Mouse (Mus musculus): ENCODE results near the gene Idua. TPM values are rescaled to one million over a fixed set of nuclear protein-coding genes. Genes with fewer than 3 reads are reported as not detected.

The Idua gene
- polyA plus RNA-seq, 1 experiment from 2014 or later = 14.3 TPM

- no peaks in the 10 kb centered on the region for H3K9me3 ChIP-seq (ENCODE audit: control insufficient read depth, low read length)
- H3K27ac ChIP-seq (replicated peaks; ENCODE audit: low read depth, low read length) = no peak overlapping the region
- H3K4me3 ChIP-seq (ENCODE audit: low read depth, low read length) = no peak overlapping the region
- no peaks in the 10 kb centered on the region for H3K27me3 ChIP-seq (ENCODE audit: control insufficient read depth, insufficient read depth, low read length)
- ATAC-seq (ENCODE audit: insufficient number of reproducible peaks, low FRiP score, low TSS enrichment, low read depth) = no peak
- H3K36me3 ChIP-seq (ENCODE audit: control insufficient read depth, insufficient read depth, low read length) = no peaks in the 10 kb centered on the region
- H3K9ac ChIP-seq (ENCODE audit: low read length) = no peak overlapping the region
- H3K4me1 ChIP-seq (ENCODE audit: control insufficient read depth, insufficient read depth, low read length) = peaks cover 7% of the 10 kb centered on the region
- H3K4me2 ChIP-seq (ENCODE audit: low read depth, severe bottlenecking) = no peak overlapping the region
- WGBS = 93% methylated on average over 6 of the region's 6 CpGs
- no peak for DNase-seq (ENCODE audit: low spot score)
Measured at GRCm38 (mm10) chr5:108680871-108681270, 20.7 kb downstream of the Idua start.

GRCm38 (mm10) chr5:108689091-108689490 lies 29.0 kb downstream of the Idua start:
- Histone ChIP-seq H3K36me3 (ENCODE audit: control insufficient read depth, insufficient read depth, low read length) (no peaks in the 10 kb centered on the region), H3K4me1 (ENCODE audit: control insufficient read depth, insufficient read depth, low read length) (peaks cover 15% of the 10 kb centered on the region), H3K9ac (ENCODE audit: low read length) (no peak overlapping the region), H3K4me3 (ENCODE audit: low read depth, low read length) (no peak overlapping the region), H3K27me3 (ENCODE audit: control insufficient read depth, insufficient read depth, low read length) (no peaks in the 10 kb centered on the region), H3K9me3 (ENCODE audit: control insufficient read depth, low read length) (no peaks in the 10 kb centered on the region), H3K27ac (replicated peaks; ENCODE audit: low read depth, low read length) (no peak overlapping the region), H3K4me2 (ENCODE audit: low read depth, severe bottlenecking) (no peak overlapping the region)
- ATAC-seq (ENCODE audit: insufficient number of reproducible peaks, low FRiP score, low TSS enrichment, low read depth) (no peak), DNase-seq (ENCODE audit: low spot score) (no peak)
- 79% methylated on average over 5 of the region's 5 CpGs for WGBS

- Histone ChIP-seq H3K36me3 (ENCODE audit: control insufficient read depth, insufficient read depth, low read length) (no peaks in the 10 kb centered on the region), H3K4me1 (ENCODE audit: control insufficient read depth, insufficient read depth, low read length) (peaks cover 25% of the 10 kb centered on the region), H3K4me3 (ENCODE audit: low read depth, low read length) (no peak overlapping the region), H3K27ac (replicated peaks; ENCODE audit: low read depth, low read length) (no peak overlapping the region), H3K9me3 (ENCODE audit: control insufficient read depth, low read length) (no peaks in the 10 kb centered on the region), H3K4me2 (ENCODE audit: low read depth, severe bottlenecking) (no peak overlapping the region), H3K27me3 (ENCODE audit: control insufficient read depth, insufficient read depth, low read length) (no peaks in the 10 kb centered on the region), H3K9ac (ENCODE audit: low read length) (no peak overlapping the region)
- DNase-seq (ENCODE audit: low spot score) = no peak
- WGBS = 74% methylated on average over 4 of the region's 4 CpGs
- no peak for ATAC-seq (ENCODE audit: insufficient number of reproducible peaks, low FRiP score, low TSS enrichment, low read depth)
Measured at GRCm38 (mm10) chr5:108691152-108691551, 31.0 kb downstream of the Idua start.

GRCm38 (mm10) chr5:108692271-108692670 lies 32.1 kb downstream of the Idua start, which contains the start of gene Fgfrl1:
Gene Fgfrl1 (plus strand): TSS chr5:108692382.
- Histone ChIP-seq H3K4me2 (ENCODE audit: low read depth, severe bottlenecking) (peak within 1 kb of the TSS; percentile 74), H3K9ac (ENCODE audit: low read length) (no peak within 1 kb of the TSS; the same call in 1 of the 2 replicates), H3K36me3 (ENCODE audit: control insufficient read depth, insufficient read depth, low read length) (no peaks in the 10 kb centered on the region), H3K27me3 (ENCODE audit: control insufficient read depth, insufficient read depth, low read length) (no peaks in the 10 kb centered on the region), H3K4me3 (ENCODE audit: low read depth, low read length) (peak within 1 kb of the TSS; percentile 86), H3K9me3 (ENCODE audit: control insufficient read depth, low read length) (no peaks in the 10 kb centered on the region), H3K27ac (replicated peaks; ENCODE audit: low read depth, low read length) (no peak within 1 kb of the TSS), H3K4me1 (ENCODE audit: control insufficient read depth, insufficient read depth, low read length) (peaks cover 35% of the 10 kb centered on the region)
- peak; percentile 78 for DNase-seq (ENCODE audit: low spot score)
- WGBS = under 1% methylated on average over 15 of the region's 18 CpGs
- peak; percentile 19; the same call in 1 of the 2 replicates for ATAC-seq (ENCODE audit: insufficient number of reproducible peaks, low FRiP score, low TSS enrichment, low read depth)

GRCm38 (mm10) chr5:108693872-108694288 lies 33.7 kb downstream of the Idua start:
- peak overlapping the region; percentile 89 for H3K9ac ChIP-seq (ENCODE audit: low read length)
- no peaks in the 10 kb centered on the region for H3K9me3 ChIP-seq (ENCODE audit: control insufficient read depth, low read length)
- H3K4me2 ChIP-seq (ENCODE audit: low read depth, severe bottlenecking) = peak overlapping the region; percentile 74
- WGBS = 0% methylated on average over 27 of the region's 43 CpGs
- H3K27ac ChIP-seq (replicated peaks; ENCODE audit: low read depth, low read length) = peak overlapping the region; percentile 65; the same call in 1 of the 2 replicates
- H3K4me3 ChIP-seq (ENCODE audit: low read depth, low read length) = peak overlapping the region; percentile 86
- ATAC-seq (ENCODE audit: insufficient number of reproducible peaks, low FRiP score, low TSS enrichment, low read depth) (peak; percentile 91), DNase-seq (ENCODE audit: low spot score) (peak; percentile 92)
- no peaks in the 10 kb centered on the region for H3K36me3 ChIP-seq (ENCODE audit: control insufficient read depth, insufficient read depth, low read length)
- H3K4me1 ChIP-seq (ENCODE audit: control insufficient read depth, insufficient read depth, low read length) = peaks cover 49% of the 10 kb centered on the region
- no peaks in the 10 kb centered on the region for H3K27me3 ChIP-seq (ENCODE audit: control insufficient read depth, insufficient read depth, low read length)

- DNase-seq (ENCODE audit: low spot score) (peak; percentile 66), ATAC-seq (ENCODE audit: insufficient number of reproducible peaks, low FRiP score, low TSS enrichment, low read depth) (peak; percentile 42)
- Histone ChIP-seq H3K4me3 (ENCODE audit: low read depth, low read length) (peak overlapping the region; percentile 86), H3K27me3 (ENCODE audit: control insufficient read depth, insufficient read depth, low read length) (no peaks in the 10 kb centered on the region), H3K9ac (ENCODE audit: low read length) (peak overlapping the region; percentile 89), H3K36me3 (ENCODE audit: control insufficient read depth, insufficient read depth, low read length) (no peaks in the 10 kb centered on the region), H3K9me3 (ENCODE audit: control insufficient read depth, low read length) (no peaks in the 10 kb centered on the region), H3K4me1 (ENCODE audit: control insufficient read depth, insufficient read depth, low read length) (peaks cover 51% of the 10 kb centered on the region), H3K4me2 (ENCODE audit: low read depth, severe bottlenecking) (peak overlapping the region; percentile 74), H3K27ac (replicated peaks; ENCODE audit: low read depth, low read length) (peak overlapping the region; percentile 65)
- WGBS = under 1% methylated on average over 96 of the region's 99 CpGs
Measured at GRCm38 (mm10) chr5:108694352-108695261, 34.5 kb downstream of the Idua start.

- H3K4me2 ChIP-seq (ENCODE audit: low read depth, severe bottlenecking) = peak overlapping the region; percentile 74
- H3K27ac ChIP-seq (replicated peaks; ENCODE audit: low read depth, low read length) = no peak overlapping the region
- H3K9me3 ChIP-seq (ENCODE audit: control insufficient read depth, low read length) = no peaks in the 10 kb centered on the region
- peaks cover 60% of the 10 kb centered on the region for H3K4me1 ChIP-seq (ENCODE audit: control insufficient read depth, insufficient read depth, low read length)
- ATAC-seq (ENCODE audit: insufficient number of reproducible peaks, low FRiP score, low TSS enrichment, low read depth) = no peak
- no peak for DNase-seq (ENCODE audit: low spot score)
- H3K36me3 ChIP-seq (ENCODE audit: control insufficient read depth, insufficient read depth, low read length) = no peaks in the 10 kb centered on the region
- no peaks in the 10 kb centered on the region for H3K27me3 ChIP-seq (ENCODE audit: control insufficient read depth, insufficient read depth, low read length)
- WGBS = 88% methylated on average over 12 of the region's 12 CpGs
- H3K4me3 ChIP-seq (ENCODE audit: low read depth, low read length) = peak overlapping the region; percentile 86; the same call in 1 of the 2 replicates
- H3K9ac ChIP-seq (ENCODE audit: low read length) = no peak overlapping the region
Measured at GRCm38 (mm10) chr5:108695861-108696260, 35.7 kb downstream of the Idua start.

GRCm38 (mm10) chr5:108696542-108696941 lies 36.4 kb downstream of the Idua start:
- no peak for DNase-seq (ENCODE audit: low spot score)
- H3K4me3 ChIP-seq (ENCODE audit: low read depth, low read length) = no peak overlapping the region
- H3K9ac ChIP-seq (ENCODE audit: low read length) = no peak overlapping the region
- peaks cover 61% of the 10 kb centered on the region for H3K4me1 ChIP-seq (ENCODE audit: control insufficient read depth, insufficient read depth, low read length)
- WGBS = 92% methylated on average over 3 of the region's 3 CpGs
- H3K27me3 ChIP-seq (ENCODE audit: control insufficient read depth, insufficient read depth, low read length) = no peaks in the 10 kb centered on the region
- peak overlapping the region; percentile 77; the same call in 1 of the 2 replicates for H3K27ac ChIP-seq (replicated peaks; ENCODE audit: low read depth, low read length)
- H3K4me2 ChIP-seq (ENCODE audit: low read depth, severe bottlenecking) = peak overlapping the region; percentile 74; the same call in 1 of the 2 replicates
- no peak for ATAC-seq (ENCODE audit: insufficient number of reproducible peaks, low FRiP score, low TSS enrichment, low read depth)
- H3K36me3 ChIP-seq (ENCODE audit: control insufficient read depth, insufficient read depth, low read length) = no peaks in the 10 kb centered on the region
- H3K9me3 ChIP-seq (ENCODE audit: control insufficient read depth, low read length) = no peaks in the 10 kb centered on the region

Data from limb, embryonic 11.5 days (tissue).